Mouse (Mus musculus): Measurements from ENCODE around the gene Smr2.
"Not testable (repeated sequence)": the region's sequence is repeated elsewhere in the genome, so short reads cannot be mapped to it uniquely, and the experiment has no call there.

Gene Smr2

DNA sequence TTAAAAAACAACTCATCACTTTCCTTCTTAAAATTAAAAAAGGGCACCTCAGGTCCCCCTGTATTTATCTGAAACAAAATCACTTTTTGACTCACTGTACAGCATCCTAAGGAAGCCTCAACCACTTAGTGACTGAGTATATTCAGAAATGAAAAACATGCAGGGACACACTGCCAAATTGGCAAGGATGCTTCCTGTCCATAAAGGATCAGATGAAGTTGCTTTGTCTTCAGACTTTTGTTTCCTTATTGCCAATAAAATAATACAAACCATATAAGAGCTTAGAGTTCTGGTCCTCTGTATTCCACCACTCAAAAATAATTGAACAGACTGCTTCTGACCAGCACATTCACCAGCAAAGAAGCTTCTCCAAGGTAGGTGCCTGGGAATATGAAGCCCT, at the start of gene Smr2:
TSS of gene Smr2 (plus strand) at position 301 of the 400 bp plus-strand sequence.
- DNase-seq (ENCODE audit: extremely low read depth, low read depth, low spot score), result not testable (repeated sequence)

DNA sequence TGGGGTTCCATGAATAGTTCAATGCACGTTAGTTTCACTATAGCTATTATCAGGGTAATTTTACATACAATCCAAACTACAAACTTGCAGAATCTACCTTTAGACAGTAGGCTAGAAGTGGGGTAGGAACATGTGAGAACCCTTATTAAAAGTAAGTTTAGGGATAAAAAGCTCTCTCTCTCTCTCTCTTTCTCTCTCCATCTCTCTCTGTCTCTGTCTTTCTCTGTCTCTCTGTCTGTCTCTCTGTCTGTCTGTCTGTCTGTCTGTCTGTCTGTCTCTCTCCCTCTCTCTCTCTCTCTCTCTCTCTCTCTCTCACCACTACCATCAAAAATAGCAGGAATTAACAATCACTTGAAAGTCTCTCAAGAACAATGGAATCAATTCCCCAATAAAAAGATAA, 25.1 kb downstream of the Smr2 start, which contains the start of gene Gm11116:
TSS of gene Gm11116 (minus strand) at position 101 of the 400 bp plus-strand sequence.
- no peak for DNase-seq (ENCODE audit: extremely low read depth, low read depth, low spot score)

DNA sequence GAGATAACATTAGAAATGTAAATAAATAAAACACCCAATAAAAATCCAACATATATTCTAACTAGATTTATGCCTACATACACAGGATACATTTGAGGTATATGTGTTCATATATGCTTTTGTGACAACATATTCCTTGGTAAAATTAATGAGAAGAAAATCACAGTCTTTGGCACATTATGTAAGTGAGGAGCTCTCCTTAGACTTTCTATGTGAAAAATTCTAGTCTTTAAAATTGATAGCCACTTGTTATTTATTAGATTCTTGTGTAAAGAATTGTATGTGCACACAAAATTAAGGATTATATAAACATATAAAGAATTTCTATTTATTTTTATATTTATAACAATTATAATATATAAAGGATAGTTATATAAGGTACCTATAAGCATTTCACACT, 67.6 kb downstream of the Smr2 start, which contains the start of gene Gm11115:
TSS of gene Gm11115 (minus strand) at position 101 of the 400 bp plus-strand sequence.
- no peak for DNase-seq (ENCODE audit: extremely low read depth, low read depth, low spot score)
